Mouse (Mus musculus) CH12.LX (cell line): ENCODE results near the gene Ralgapa1. TPM values are rescaled to one million over a fixed set of nuclear protein-coding genes. Genes with fewer than 3 reads are reported as not detected.

Source experiments
- DNase-seq: peaks from one replicate; pipeline ENCODE4 v3.0.0-alpha.2; 2013; ENCODE audit errors: extremely low read depth
- H3K27ac ChIP-seq: 2 replicates; pipeline ENCODE4 v1.5.1; 2012; ENCODE audit warnings: low read depth, mild to moderate bottlenecking, control low read depth, moderate library complexity; ENCODE audit not compliant: insufficient read depth
- H3K27me3 ChIP-seq: replicated peaks from 2 replicates; pipeline ENCODE3; 2012; ENCODE audit warnings: inconsistent platforms
- H3K36me3 ChIP-seq, 2 experiments: replicated peaks in 1 of 2; 2 replicates each; pipeline versions ENCODE3 to v1.6.1; 2012; ENCODE audit warnings: inconsistent platforms in 1 of 2, low read length in 1 of 2, mild to moderate bottlenecking in 1 of 2, mixed read lengths in 1 of 2, moderate library complexity in 1 of 2; ENCODE audit not compliant: control insufficient read depth in 1 of 2, insufficient read depth in 1 of 2
- H3K4me1 ChIP-seq, 2 experiments: 2 replicates each; pipeline ENCODE4 v1.6.1; 2012; ENCODE audit warnings: inconsistent platforms in 1 of 2, moderate library complexity in 1 of 2; ENCODE audit not compliant: insufficient read depth in 2 of 2, control insufficient read depth in 1 of 2
- H3K4me2 ChIP-seq: 2 replicates; pipeline ENCODE4 v1.6.1; 2012; ENCODE audit warnings: low read depth, mild to moderate bottlenecking, control low read depth; ENCODE audit not compliant: poor library complexity, insufficient read depth, severe bottlenecking
- H3K4me3 ChIP-seq, 3 experiments: fragments of 150-350 bp in 1 of 3; sonication (generic) in 1 of 3; replicated peaks in 1 of 3; 2 replicates each; pipeline versions ENCODE3 to v1.5.1; 2011 to 2012; ENCODE audit warnings: low read depth in 2 of 3, low read length in 2 of 3, mild to moderate bottlenecking in 2 of 3, moderate library complexity in 2 of 3, control low read depth in 1 of 3, improper control_type of control experiment in 1 of 3, inconsistent platforms in 1 of 3, mixed read lengths in 1 of 3; ENCODE audit not compliant: poor library complexity in 1 of 3
- H3K79me2 ChIP-seq: replicated peaks from 2 replicates; pipeline ENCODE4 v1.6.1; 2012; ENCODE audit warnings: mild to moderate bottlenecking, moderate library complexity; ENCODE audit not compliant: control insufficient read depth, poor library complexity, insufficient read depth, severe bottlenecking; ENCODE audit errors: extremely low read depth
- H3K9ac ChIP-seq: 2 replicates; pipeline ENCODE4 v1.6.1; 2012; ENCODE audit warnings: low read depth, mild to moderate bottlenecking, control low read depth, moderate library complexity; ENCODE audit not compliant: insufficient read depth
- H3K9me3 ChIP-seq: replicated peaks from 2 replicates; pipeline ENCODE3; 2012; ENCODE audit warnings: low read length, inconsistent platforms, mixed read lengths
- BHLHE40 ChIP-seq: IDR thresholded peaks from 2 replicates; pipeline ENCODE4 v1.6.1; 2011; ENCODE audit warnings: mild to moderate bottlenecking, low read depth, low read length, improper control_type of control experiment
- CHD1 ChIP-seq: IDR thresholded peaks from 2 replicates; pipeline ENCODE4 v1.6.1; 2012; ENCODE audit warnings: low read depth, low read length, improper control_type of control experiment, inconsistent platforms
- E2F4 ChIP-seq: IDR thresholded peaks from 2 replicates; pipeline ENCODE4 v1.6.1; 2011; ENCODE audit warnings: low read depth, low read length, improper control_type of control experiment; ENCODE audit not compliant: insufficient replicate concordance
- ELF1 ChIP-seq: IDR thresholded peaks from 2 replicates; pipeline ENCODE4 v1.6.1; 2014; ENCODE audit warnings: low read depth, mild to moderate bottlenecking, inconsistent platforms, low read length, improper control_type of control experiment
- HCFC1 ChIP-seq: IDR thresholded peaks from 2 replicates; pipeline ENCODE4 v1.6.1; 2012; ENCODE audit warnings: low read depth, mild to moderate bottlenecking, inconsistent platforms, low read length, improper control_type of control experiment
- IRF4 ChIP-seq: IDR thresholded peaks from 2 replicates; pipeline ENCODE4 v1.6.1; 2014; ENCODE audit warnings: low read depth, mild to moderate bottlenecking, inconsistent platforms, low read length, improper control_type of control experiment
- MAX ChIP-seq: IDR thresholded peaks from 2 replicates; pipeline ENCODE4 v1.6.1; 2011; ENCODE audit warnings: low read length, improper control_type of control experiment
- PAX5 ChIP-seq: IDR thresholded peaks from 2 replicates; pipeline ENCODE4 v1.6.1; 2012; ENCODE audit warnings: low read length, inconsistent platforms, mixed read lengths
- SIN3A ChIP-seq: IDR thresholded peaks from 2 replicates; pipeline ENCODE4 v1.6.1; 2012; ENCODE audit warnings: low read length, improper control_type of control experiment, inconsistent platforms
- TBP ChIP-seq: conservative IDR thresholded peaks from 2 replicates; pipeline ENCODE4 v1.6.1; 2011; ENCODE audit warnings: low read depth, low read length, improper control_type of control experiment
- ZKSCAN1 ChIP-seq: IDR thresholded peaks from 2 replicates; pipeline ENCODE4 v1.6.1; 2012; ENCODE audit warnings: low read depth, inconsistent platforms, low read length, improper control_type of control experiment, borderline replicate concordance
- dilution Hi-C: fragments of 300-500 bp; cut with MboI; formaldehyde crosslinking; loops from 2 replicates; pipeline ENCODE4 v1.14.3; 2020; ENCODE audit warnings: low sequenced_read_pairs; ENCODE audit not compliant: extremely low pct_unique_long_range_greater_than_20kb, extremely low pct_ligation_motif_present
- in situ Hi-C: fragments of 300-500 bp; cut with MboI; formaldehyde crosslinking; loops from 3 replicates; pipeline ENCODE4 v1.14.3; 2019; ENCODE audit warnings: low sequenced_read_pairs, low pct_ligation_motif_present, low pct_unique_long_range_greater_than_20kb, mixed read lengths
- polyA plus RNA-seq: library from polyadenylated mRNA; unstranded; fragments of >175 nt; gene quantifications from 2 replicates; pipeline ENCODE4 v1.2.1, GENCODE M21; 2012; ENCODE audit warnings: low read depth; ENCODE audit not compliant: insufficient read length
- total RNA-seq, 2 experiments: library from RNA; depleted of rRNA; stranded (reverse); fragments of 300-350 nt in 1 of 2; fragments of >200 nt in 1 of 2; gene quantifications; 2 replicates each; pipeline ENCODE4 v1.2.3; 2012 to 2014

The Ralgapa1 gene
- total and polyA plus RNA-seq, 3 experiments = 10.3 to 24.4 (median 19.2) TPM

DNA sequence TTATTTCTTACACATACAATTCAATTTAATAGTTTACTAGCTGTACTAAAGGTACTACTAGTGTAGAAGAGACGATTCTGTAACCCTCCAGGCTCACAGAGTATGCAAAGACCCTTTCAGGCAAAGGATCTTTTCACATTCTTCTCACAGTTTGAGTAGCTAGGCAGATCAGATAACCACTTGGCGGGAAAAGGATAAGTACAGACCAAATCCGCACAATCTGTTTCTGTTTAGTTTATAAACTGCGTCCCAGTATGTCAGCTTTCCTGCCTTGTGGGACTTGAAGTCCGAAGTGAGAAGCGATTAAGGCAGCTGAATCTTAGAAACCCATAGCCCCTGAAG, 14.9 kb upstream of the Ralgapa1 start:
- Histone ChIP-seq H3K9ac (peak overlapping the region; percentile 55; the same call in 1 of the 2 replicates), H3K4me2 (0 out of 2 replicates have a peak overlapping the region, but pooled peaks have one; percentile 38), H3K9me3 (no peaks in the 10 kb centered on the region), H3K36me3 (peaks cover 4 to 19% of the 10 kb centered on the region in 2 experiments), H3K79me2 (peaks cover 6% of the 10 kb centered on the region; the same call in 1 of the 2 replicates), H3K27ac (peak overlapping the region; percentile 11; the same call in 1 of the 2 replicates), H3K4me1 (peaks cover 3 to 20% of the 10 kb centered on the region in 2 experiments; a peak in 3 of 4 replicates), H3K4me3 (peak overlapping the region; percentile 56 to 89 (median 60)), H3K27me3 (no peaks in the 10 kb centered on the region)
- no peak; the same call in 1 of the 2 replicates for TF ChIP-seq SIN3A
- no peak for TF ChIP-seq PAX5
- TF ChIP-seq E2F4 = peak; percentile 93
- TF ChIP-seq BHLHE40 = no peak
- TF ChIP-seq TBP = peak; percentile 80
- no peak for TF ChIP-seq MAX
- dilution Hi-C loops (no loop called here), in situ Hi-C loops (loop anchor here (10.0 kb wide), 2 partner anchors 51 to 321 kb away; no protein-coding TSS in a partner anchor)
- no peak for DNase-seq

- Histone ChIP-seq H3K79me2 (peaks cover 6% of the 10 kb centered on the region; the same call in 1 of the 2 replicates), H3K27me3 (no peaks in the 10 kb centered on the region), H3K27ac (no peak overlapping the region), H3K9ac (peak overlapping the region; percentile 23; the same call in 1 of the 2 replicates), H3K36me3 (peaks cover 0 to 12% of the 10 kb centered on the region in 2 experiments), H3K4me3 (no peak overlapping the region), H3K9me3 (no peaks in the 10 kb centered on the region), H3K4me2 (no peak overlapping the region), H3K4me1 (peaks cover 3 to 20% of the 10 kb centered on the region in 2 experiments; a peak in 3 of 4 replicates)
- in situ Hi-C loops = loop anchor here (10.0 kb wide), 2 partner anchors 50 to 320 kb away; no protein-coding TSS in a partner anchor
- DNase-seq = no peak
- TF ChIP-seq ELF1 = no peak
- dilution Hi-C loops = no loop called here
These were observed 13.9 kb upstream of the Ralgapa1 start for GRCm38 (mm10) chr12:55834891-55835290.

- no peak for TF ChIP-seq SIN3A
- no peak for TF ChIP-seq ZKSCAN1
- no peak for TF ChIP-seq HCFC1
- no peak for TF ChIP-seq CHD1
- no peak for TF ChIP-seq IRF4
- Histone ChIP-seq H3K9me3 (no peaks in the 10 kb centered on the region), H3K9ac (no peak overlapping the region), H3K4me2 (no peak overlapping the region), H3K4me3 (no peak overlapping the region), H3K79me2 (peaks cover 6% of the 10 kb centered on the region; the same call in 1 of the 2 replicates), H3K36me3 (peaks cover 0 to 9% of the 10 kb centered on the region in 2 experiments), H3K27ac (no peak overlapping the region), H3K27me3 (no peaks in the 10 kb centered on the region), H3K4me1 (peaks cover 3 to 20% of the 10 kb centered on the region in 2 experiments; a peak in 3 of 4 replicates)
- in situ Hi-C loops (loop anchor here (10.0 kb wide), 2 partner anchors 49 to 319 kb away; no protein-coding TSS in a partner anchor), dilution Hi-C loops (no loop called here)
- DNase-seq = no peak
These were observed 13.1 kb upstream of the Ralgapa1 start for GRCm38 (mm10) chr12:55833906-55834625.
